ENCODE assay signal across 19 mouse cellular contexts in genomic region chr11:74583824-74584349, GRCm38 (mm10). TPM values are rescaled to one million over a fixed set of nuclear protein-coding genes. Genes with fewer than 3 reads are reported as not detected.
"Had no signal": no experiment of that assay in that cellular context is flagged by ENCODE, and none has a peak within 500 bp of the region (broad histone marks: within the 10 kb centered on the region; RNA-seq: fewer than 3 reads in every experiment).

No protein-coding gene starts in this region.

- H3K4me3 ChIP-seq: intestine, embryonic 15.5 days; midbrain, embryonic 10.5 days; midbrain, embryonic 13.5 days; myocyte; neural tube, embryonic 15.5 days had no signal

- H3K9me3 ChIP-seq: intestine, embryonic 15.5 days; midbrain, embryonic 10.5 days; midbrain, embryonic 13.5 days; neural tube, embryonic 15.5 days had no signal

- H3K36me3 ChIP-seq: intestine, embryonic 15.5 days; midbrain, embryonic 10.5 days; midbrain, embryonic 13.5 days; neural tube, embryonic 15.5 days had no signal

- H3K9ac ChIP-seq: intestine, embryonic 15.5 days; lung, embryonic 14.5 days; midbrain, embryonic 13.5 days; neural tube, embryonic 15.5 days had no signal

- DNase-seq: kidney, adult 11 months; kidney, adult 8-10 months; kidney, postnatal 14 days; kidney, postnatal 4 days; lung, embryonic 14.5 days; lung, postnatal 4 days; right cerebral cortex, adult 18-20 months; right cerebral cortex, postnatal 25 days; spleen, adult 18-20 months; thymus, adult 18-20 months; thymus, postnatal 36 days had no signal

- H3K27ac ChIP-seq: intestine, embryonic 15.5 days; midbrain, embryonic 10.5 days; midbrain, embryonic 13.5 days; neural tube, embryonic 15.5 days had no signal

- H3K4me1 ChIP-seq: intestine, embryonic 15.5 days had no signal

- H3K4me2 ChIP-seq: intestine, embryonic 15.5 days; lung, embryonic 14.5 days; midbrain, embryonic 13.5 days; neural tube, embryonic 15.5 days had no signal

- ATAC-seq: intestine, embryonic 15.5 days; lung, postnatal 0 days; midbrain, embryonic 13.5 days; midbrain, embryonic 16.5 days had no signal

RNA-seq across cellular contexts. Expression of gene Ccdc92b, which starts 35.5 kb away (rescaled TPM):
- total RNA-seq: monocyte, adult 5-6 weeks had no signal
